Mouse (Mus musculus) spleen, adult 18-20 months (tissue): ENCODE measurements around the gene Rtkn2.

Experiments used
- DNase-seq, 2 experiments: peaks; one replicate each; pipeline ENCODE4 v3.0.0; 2022; ENCODE audit warnings: mixed read lengths in 2 of 2

Gene Rtkn2

DNA sequence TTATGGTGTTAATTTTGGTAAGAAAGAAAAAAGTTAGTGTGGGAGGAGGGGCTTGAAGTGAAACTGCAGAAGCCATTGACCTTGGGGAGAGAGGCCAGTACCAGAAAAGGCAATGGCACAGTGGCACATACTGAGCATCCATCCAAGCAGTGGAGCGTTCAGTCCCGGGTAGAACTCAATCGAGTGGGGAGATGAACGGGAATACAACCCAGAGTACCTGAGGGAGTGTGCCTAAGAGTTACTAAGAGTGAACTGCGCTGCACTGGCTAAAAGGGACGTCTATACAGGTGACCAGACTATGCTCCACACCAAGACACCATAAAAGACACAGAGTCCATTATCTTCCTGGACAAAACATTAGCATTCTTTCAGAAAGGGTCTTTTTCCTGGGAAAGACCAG lies 128.3 kb downstream of the Rtkn2 start:
- DNase-seq, result no peak
